Mouse (Mus musculus): Measurements from ENCODE around the gene Ap1g2.

Ap1g2 gene

DNA sequence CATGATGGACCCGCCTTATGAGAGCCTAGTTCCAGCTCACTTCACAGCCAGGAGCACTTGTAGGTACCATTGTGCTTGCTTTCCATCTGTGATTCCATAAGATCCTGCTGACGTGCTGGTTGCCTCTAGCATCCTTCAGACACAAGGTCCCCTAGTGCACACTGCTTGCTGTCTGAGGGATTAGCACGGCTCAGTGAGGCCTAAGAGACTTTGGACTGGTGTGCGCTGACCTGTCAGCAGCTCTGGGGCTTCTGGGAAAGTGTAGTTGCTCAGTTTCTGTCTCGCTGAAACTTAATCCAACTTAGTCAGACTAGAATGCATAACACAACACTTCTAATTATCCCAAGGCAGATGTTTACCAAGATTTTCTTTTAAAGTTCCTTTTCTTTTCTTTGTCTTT, 46.5 kb downstream of the Ap1g2 start:
- no peak for DNase-seq (ENCODE audit: low spot score in 2 of 2)

DNA sequence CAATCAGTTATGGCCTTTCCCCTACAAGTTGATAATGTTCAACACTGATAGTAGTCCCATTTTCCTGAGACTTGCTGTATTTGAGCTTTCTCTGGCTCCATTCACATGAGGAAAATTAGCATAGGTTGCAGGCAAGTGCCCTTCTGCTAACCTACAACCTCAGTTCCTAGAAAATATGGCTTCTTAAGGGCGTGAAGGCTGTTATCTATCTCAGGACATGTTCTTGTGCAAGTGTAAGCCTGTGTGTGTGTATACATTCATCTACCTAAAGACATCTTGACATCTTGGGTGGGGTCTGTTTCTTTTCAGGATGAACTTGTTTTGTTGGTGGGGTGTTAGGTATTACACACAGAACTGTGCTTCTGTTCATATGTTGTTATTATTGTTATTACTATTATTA, 47.4 kb downstream of the Ap1g2 start:
- DNase-seq (ENCODE audit: low spot score in 2 of 2): peak in 1 of 2 experiments; percentile 2

DNA sequence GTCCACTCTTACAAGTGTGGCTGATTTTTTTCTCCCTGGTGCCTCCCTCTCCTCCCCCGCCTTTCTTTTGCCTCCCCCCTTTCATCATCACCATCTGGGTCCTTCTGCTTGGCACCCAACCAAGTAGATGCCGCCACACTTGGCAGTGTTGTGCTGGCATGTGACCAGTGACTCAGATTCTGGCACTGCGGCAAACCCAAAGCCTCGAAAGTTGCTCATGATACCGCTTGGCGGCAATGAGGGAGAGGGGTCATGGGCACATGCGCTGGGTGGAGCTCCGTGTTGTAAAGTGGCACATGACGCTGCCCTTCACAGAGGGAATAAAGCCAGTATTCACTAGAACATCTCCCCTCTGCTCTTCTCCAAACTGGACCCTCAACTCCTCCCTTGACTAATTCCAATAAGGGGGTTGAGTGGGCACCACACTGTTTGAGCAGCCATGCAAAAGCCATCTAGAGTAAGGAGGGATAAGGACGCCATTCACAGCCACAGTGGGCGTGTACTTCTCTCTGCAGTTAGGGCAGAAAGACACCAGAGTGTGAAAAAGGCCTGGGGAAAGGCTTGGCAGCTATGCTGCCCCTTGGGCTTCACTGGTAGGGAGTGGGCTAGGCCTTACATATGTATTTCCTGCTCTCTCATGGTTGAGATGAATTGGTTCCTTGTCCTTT, 51.1 kb downstream of the Ap1g2 start:
- DNase-seq (ENCODE audit: low spot score in 2 of 2): peak; percentile 88 to 93

DNA sequence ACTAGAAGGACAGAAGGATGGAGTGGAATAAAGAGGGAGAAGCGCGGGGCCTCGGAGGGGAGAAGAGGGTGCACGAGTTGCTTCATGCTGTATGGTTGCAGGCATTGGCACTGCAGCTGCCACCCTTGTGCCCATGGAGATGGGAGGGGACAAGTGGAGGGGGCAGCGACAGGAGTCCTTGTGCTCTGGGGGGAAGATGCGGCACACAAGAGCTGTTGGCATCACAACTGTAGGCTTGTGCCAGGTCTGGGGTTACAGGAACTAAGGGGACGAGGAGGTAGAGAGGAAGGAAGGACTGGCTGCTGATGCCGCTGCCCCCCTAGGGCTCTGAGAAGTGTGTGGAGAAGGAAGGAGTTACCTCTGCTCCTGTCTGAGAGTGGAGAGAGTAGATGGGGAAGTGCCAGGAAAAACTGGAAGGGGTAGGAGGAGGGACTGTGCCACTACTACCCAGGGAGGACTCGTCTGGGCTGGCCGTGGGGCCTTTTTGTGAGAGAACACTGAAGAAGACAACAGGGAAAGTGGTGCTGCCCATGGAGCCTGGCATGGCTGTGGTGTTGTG, 52.1 kb downstream of the Ap1g2 start:
- DNase-seq (ENCODE audit: low spot score in 2 of 2): peak; percentile 38 to 75

DNA sequence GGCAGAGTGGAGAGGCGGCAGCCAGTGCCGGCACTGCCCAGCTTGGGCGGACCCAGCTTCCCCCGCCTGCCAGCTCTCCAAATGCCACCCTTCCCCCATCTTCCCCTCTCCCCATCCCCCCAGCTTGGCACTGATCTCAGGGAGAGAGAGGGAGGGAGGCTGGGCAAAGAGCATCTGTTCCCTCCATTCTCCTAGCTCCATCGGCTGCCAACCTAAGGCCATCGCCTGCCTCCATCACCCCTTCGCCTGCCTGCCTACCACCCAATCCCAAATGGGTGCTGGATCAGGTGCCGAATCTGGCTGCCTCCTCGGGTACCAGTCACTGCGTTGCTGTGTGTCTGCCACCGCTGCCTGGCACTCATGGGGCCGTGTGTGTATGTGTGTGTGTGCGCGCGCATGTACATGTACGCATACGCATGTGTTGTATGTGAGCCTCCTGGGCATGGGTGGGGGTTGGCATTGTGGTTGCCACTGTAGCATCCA, 52.6 kb downstream of the Ap1g2 start:
- DNase-seq (ENCODE audit: low spot score in 2 of 2): peak; percentile 76 to 78

DNA sequence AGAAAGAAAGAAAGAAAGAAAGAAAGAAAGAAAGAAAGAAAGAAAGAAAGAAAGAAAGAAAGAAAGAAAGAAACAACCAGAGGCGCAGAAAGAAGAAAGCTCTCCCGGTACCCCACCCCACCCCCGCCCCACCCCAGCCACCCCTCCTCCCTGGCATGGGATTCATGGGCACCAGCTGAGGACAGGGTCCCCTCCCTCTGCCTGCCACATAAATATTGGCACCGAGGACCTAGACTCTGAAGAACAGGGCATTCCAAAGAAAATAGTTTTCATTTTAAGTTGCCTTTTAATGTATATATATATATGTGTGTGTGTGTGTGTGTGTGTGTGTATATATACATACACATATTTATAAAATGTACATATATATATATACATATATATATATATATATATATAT, 53.3 kb downstream of the Ap1g2 start:
- DNase-seq (ENCODE audit: low spot score in 2 of 2): no peak

DNA sequence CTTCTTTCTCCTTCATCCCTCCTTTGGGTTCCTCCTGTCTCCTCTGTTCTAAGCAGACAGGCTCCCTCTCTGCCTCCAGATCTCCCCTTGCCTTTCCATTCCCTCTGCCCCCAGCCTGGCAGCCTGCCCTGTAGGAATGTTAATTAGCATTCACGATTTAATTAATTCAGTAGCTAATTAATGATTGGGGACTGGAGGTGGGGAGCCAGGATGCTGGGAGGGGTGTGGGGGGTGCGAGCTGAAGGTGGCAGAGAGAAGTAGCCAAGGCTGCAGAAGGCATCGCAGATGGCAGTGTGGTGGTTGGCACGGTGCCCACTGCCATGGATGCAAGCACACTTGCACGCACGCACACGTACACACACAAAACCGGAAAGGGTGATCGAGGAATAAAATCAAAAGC, 53.9 kb downstream of the Ap1g2 start:
- peak; percentile 73 to 78 for DNase-seq (ENCODE audit: low spot score in 2 of 2)
